Mouse (Mus musculus): ENCODE measurements at regions not wholly inside any gene's neighbourhood (a gene's known extent, or its start where the extent isn't known, plus 50 kb on each side); places are given as distances from the start of the nearest gene placed in this dataset.

- TF ChIP-seq GATA1 (IDR thresholded peaks at IDR 0.05; ENCODE audit: borderline replicate concordance, low read length) (no peak), FLI1 (IDR thresholded peaks at IDR 0.05; ENCODE audit: low read length) (no peak)
Observed at GRCm38 (mm10) chr4:55891656-55892055, 359.4 kb upstream of the Klf4 start.
